Mouse (Mus musculus) retina, postnatal 7 days (tissue): ENCODE data around the gene Mob1b.

Experiments
- DNase-seq: peaks from one replicate; pipeline ENCODE4 v3.0.0-alpha.2; 2012; ENCODE audit warnings: low read depth, low spot score

The Mob1b gene

GRCm38 (mm10) chr5:88720116-88721002 lies at the start of gene Mob1b:
TSS of gene Mob1b (plus strand) at chr5:88720855.
- DNase-seq, result peak; percentile 95

DNA sequence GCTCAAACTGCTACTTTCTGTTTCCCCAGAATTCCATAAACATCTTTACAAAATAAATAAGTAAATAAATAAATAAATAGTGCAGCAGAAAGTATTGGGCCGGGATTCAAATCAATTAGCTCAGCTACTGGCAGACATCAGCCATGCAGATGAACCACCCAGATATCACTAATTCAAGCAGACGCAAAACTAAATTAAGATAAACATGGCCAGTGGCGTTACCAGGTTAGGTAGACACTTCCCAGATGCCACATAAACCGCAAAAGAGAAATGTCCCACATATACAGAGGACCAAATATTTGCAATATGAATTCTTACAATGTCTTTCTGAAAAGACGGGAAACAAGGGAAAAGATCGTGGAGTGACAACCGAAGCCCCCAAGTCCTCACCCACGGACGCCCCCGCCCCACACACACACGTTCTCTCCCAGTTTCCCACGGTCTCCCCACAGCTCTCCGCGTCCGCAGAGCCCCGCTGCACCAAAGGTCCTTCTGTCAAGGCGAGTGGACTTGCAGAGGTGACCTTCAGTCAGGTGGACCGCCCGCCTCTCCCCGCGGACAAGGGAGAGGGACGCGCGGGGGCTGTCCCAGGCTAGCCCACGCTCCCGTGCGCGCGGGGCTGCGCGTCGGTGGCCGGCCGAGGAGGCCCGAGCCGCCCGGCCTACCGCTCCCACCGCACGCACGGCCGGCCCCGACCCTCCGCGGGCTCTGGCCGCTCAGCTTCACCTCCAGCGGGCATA lies 45.8 kb upstream of the Mob1b start:
- peak; percentile 17 for DNase-seq

DNA sequence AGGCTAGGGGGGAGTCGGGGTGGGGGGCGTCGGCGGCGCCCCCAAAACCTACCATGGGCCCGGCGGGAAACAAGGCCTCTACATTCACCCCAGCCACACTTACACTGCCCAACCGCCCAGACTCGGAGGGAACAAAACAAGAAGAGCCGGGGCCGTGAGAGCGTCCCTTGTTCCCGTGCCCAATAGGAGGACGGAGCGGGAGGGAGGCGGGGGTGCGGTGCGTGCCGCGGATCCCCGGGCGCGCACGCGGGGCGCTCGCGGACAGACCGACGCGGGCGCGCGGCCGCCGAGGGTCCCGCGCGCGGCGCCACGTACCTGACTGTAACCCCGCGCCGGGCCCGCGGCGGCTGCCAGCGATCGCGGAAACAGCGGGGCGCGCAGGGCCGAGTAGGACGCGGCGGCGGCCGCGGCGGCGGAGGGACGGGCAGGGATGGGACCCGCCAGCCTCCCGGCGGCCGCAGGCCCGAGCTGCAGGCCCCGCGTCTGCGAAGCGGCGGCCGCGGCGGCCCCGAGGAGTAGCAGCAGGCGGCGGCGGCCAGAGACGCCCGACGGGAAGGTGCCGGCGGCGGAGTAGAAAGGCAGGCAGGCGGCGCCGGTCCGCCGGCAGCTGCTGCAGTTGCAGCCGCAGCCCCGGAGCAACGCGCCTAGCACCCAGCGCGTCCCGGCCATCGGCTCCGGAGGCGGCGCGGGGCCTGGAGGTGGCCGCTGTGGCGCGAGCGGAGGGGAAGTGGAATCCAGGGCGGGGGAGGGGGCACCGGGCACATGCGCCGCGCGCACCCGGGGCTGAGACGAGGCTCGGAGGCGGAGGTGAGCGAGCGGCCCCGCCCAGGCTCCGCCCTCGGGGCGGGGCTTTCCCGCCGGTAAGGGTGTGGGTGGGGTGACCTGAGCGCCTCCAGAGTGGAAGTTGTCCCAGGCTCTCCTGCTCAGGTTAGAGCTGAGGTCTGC lies 44.9 kb upstream of the Mob1b start, which contains the start of gene Grsf1:
Grsf1 (minus strand) TSS at position 729 of the 945 bp plus-strand sequence.
- DNase-seq, result peak; percentile 82

GRCm38 (mm10) chr5:88678929-88679328 lies 41.7 kb upstream of the Mob1b start:
- no peak for DNase-seq

- DNase-seq, result no peak
These were observed 41.3 kb upstream of the Mob1b start for GRCm38 (mm10) chr5:88679341-88679740.

- DNase-seq, result no peak
These were observed 40.1 kb upstream of the Mob1b start for GRCm38 (mm10) chr5:88680567-88680966.

GRCm38 (mm10) chr5:88683706-88684105 lies 36.9 kb upstream of the Mob1b start:
- DNase-seq, result no peak

DNA sequence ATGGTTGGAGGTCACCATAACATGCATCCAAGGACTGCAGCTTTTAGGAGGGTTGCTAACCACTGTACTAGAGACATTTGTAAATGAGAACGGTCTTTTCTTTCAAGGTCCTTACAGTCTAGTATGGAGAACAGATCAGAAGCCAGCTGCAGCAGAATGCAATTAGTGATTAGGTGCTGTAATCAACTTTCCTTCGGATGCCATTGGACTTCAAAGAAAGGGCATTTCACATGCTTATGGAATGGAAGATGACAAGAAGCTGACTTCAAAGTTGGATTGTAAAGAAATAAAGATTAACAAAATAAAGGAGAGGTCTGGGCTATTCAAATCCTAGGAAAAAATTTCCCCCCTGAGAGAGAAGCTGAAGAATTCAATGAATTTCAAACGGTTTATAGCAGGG lies 36.4 kb upstream of the Mob1b start:
- DNase-seq, result no peak

DNA sequence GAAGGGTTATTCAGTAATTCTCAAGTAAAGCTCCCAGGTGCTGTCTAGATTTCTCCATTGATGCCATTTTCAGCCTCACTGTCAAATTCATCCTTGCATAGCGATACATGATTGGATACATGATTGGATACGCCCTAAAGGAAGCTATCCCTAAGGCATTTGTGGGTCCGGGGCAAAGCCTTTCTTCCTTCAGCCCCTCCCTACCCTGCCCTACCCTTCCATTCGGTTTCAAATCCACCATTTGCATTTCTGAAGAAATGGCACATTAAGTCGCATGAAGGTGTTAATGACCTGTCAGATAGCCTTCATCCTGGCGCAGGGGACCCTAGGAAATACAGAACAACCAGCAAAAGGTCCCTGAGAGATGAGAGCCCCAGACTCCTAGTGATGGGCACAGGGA lies 35.3 kb upstream of the Mob1b start:
- no peak for DNase-seq

GRCm38 (mm10) chr5:88685745-88686299 lies 34.8 kb upstream of the Mob1b start:
- DNase-seq, result no peak

DNA sequence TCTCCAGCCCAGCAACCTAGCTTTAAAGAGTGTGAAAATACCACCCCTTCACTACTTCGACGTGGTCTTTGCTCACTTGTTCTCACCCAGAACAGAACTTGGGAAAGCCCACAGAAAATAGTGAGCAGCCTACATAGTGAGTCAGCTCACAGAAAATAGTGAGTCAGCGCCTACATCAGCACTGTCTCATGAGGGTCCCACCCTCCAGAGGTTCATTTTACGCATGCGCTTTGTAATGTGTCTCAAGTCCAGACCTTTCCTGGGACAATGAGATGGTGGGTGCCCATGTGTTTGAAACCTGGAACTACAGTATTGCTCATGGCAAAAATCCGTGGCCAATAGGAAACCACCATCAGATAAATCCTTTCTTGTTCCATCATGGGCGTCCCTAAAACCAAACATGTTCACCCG lies 32.7 kb upstream of the Mob1b start:
- no peak for DNase-seq

GRCm38 (mm10) chr5:88688583-88689187 lies 32.0 kb upstream of the Mob1b start:
- no peak for DNase-seq

- DNase-seq, result peak; percentile 32
These were observed 31.2 kb upstream of the Mob1b start for GRCm38 (mm10) chr5:88689279-88689938.

GRCm38 (mm10) chr5:88690681-88691505 lies 29.8 kb upstream of the Mob1b start:
- no peak for DNase-seq

- no peak for DNase-seq
These were observed 29.1 kb upstream of the Mob1b start for GRCm38 (mm10) chr5:88691506-88692095.

DNA sequence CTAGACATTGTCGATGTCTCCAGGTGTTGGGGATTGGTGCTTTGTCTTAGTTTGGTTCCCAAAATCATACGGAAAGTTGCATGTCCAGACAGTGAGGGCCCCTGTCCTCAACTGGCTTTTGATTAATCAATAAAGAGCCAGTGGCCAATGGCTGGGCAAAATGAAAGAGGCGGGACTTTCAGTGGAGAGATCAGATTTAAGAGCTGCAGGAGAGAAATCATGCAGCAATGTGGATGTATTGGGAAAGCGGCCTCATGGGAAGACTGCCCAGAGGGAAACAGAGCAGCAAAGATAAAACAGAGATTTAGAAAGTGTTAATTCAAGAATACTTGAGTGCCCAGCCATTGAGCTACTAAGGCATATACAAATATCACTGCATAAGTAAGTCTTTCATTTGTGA lies 28.1 kb upstream of the Mob1b start:
- no peak for DNase-seq

- DNase-seq, result no peak
These were observed 27.6 kb upstream of the Mob1b start for GRCm38 (mm10) chr5:88693057-88693456.

GRCm38 (mm10) chr5:88697291-88697690 lies 23.4 kb upstream of the Mob1b start:
- DNase-seq, result no peak
